Mouse (Mus musculus) ES-Bruce4 (cell line): ENCODE measurements around the gene Celf6.

ENCODE experiments used
- CTCF ChIP-seq: IDR thresholded peaks from one replicate; pipeline ENCODE4 v1.8.1; 2011; ENCODE audit warnings: low read depth, low read length
- EP300 ChIP-seq: IDR thresholded peaks from 2 replicates; pipeline ENCODE4 v1.6.1; 2011; ENCODE audit warnings: low read depth, low read length; ENCODE audit not compliant: insufficient read depth
- POLR2A ChIP-seq: IDR thresholded peaks from one replicate; pipeline ENCODE4 v1.8.1; 2011; ENCODE audit warnings: low read length; ENCODE audit not compliant: insufficient read depth

DNA sequence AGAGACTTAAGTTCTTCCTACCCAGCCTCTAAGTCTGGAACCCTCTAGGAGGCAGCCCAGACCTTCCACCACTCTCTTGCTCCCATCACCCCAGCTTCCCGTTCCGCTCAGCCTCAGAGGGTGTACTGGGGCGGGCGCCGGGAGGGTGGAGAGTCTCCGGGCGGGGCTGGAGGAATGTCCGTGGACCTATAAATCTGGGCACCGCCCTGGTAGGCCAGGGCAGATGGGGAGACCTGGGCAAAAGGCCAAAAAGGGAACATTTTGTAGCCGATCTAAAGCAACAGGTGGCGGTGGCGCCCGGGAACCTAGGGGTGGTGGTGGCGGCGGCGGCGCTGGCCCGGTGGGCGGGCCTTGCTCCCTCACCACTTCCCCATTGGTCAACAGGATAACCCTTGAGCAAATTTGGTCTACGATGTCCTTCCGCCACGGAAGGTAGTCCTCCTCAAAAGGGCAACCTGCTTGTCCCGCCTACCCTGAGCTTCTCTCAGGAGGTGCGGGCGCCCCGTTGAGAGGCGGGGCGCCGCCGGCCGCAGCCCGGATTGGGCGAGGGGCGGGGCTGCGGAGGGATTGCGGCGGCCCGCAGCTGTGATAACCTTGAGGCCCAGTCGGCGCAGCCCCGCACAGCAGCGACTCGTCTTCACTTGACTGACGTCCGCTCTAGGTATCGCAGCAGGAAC is 78.4 kb downstream of the Celf6 start, which contains the start of gene Pkm:
- TF ChIP-seq POLR2A = peak; percentile 100
- TF ChIP-seq CTCF = no peak
- TF ChIP-seq EP300 = 0 out of 2 replicates have a peak, but pooled peaks have one; percentile 41
